Mouse (Mus musculus) intestine, embryonic 14.5 days (tissue): ENCODE results near the gene Narfl. TPM values are rescaled to one million over a fixed set of nuclear protein-coding genes. Genes with fewer than 3 reads are reported as not detected.
A peak's percentile ranks its signal among the peaks of the same experiment; 100 is the strongest.

ENCODE experiments used
- ATAC-seq: fragments of 200-750 bp; cut with Nextera tagmentation; replicated peaks from 2 replicates; pipeline ENCODE4 v1.8.0; 2017; ENCODE audit warnings: low read depth, moderate number of reproducible peaks, moderate TSS enrichment, moderate library complexity; ENCODE audit not compliant: low FRiP score, low TSS enrichment
- DNase-seq: peaks from one replicate; pipeline ENCODE4 v3.0.0-alpha.2; 2018; ENCODE audit warnings: low spot score
- H3K27ac ChIP-seq: fragments of 300-500 bp; sonication (generic); 2 replicates; pipeline ENCODE4 v1.5.1; 2014; ENCODE audit warnings: low read depth, mild to moderate bottlenecking, control low read depth
- H3K27me3 ChIP-seq: fragments of 300-500 bp; sonication (generic); replicated peaks from 2 replicates; pipeline ENCODE4 v1.6.1; 2014; ENCODE audit warnings: low read length, control low read depth; ENCODE audit not compliant: control insufficient read depth, insufficient read depth
- H3K36me3 ChIP-seq: fragments of 300-500 bp; sonication (generic); 2 replicates; pipeline ENCODE4 v1.6.1; 2014; ENCODE audit warnings: low read length, control low read depth; ENCODE audit not compliant: control insufficient read depth, insufficient read depth
- H3K4me1 ChIP-seq: fragments of 300-500 bp; sonication (generic); replicated peaks from 2 replicates; pipeline ENCODE4 v1.6.1; 2014; ENCODE audit warnings: low read length, control low read depth, mixed read lengths; ENCODE audit not compliant: control insufficient read depth, insufficient read depth
- H3K4me2 ChIP-seq: fragments of 300-500 bp; sonication (generic); 2 replicates; pipeline ENCODE4 v1.6.1; 2014; ENCODE audit warnings: low read length
- H3K4me3 ChIP-seq: fragments of 300-500 bp; sonication (generic); 2 replicates; pipeline ENCODE4 v1.5.1; 2014; ENCODE audit warnings: low read depth, low read length, control low read depth, mixed read lengths
- H3K9ac ChIP-seq: fragments of 300-500 bp; sonication (generic); 2 replicates; pipeline ENCODE4 v1.6.1; 2014; ENCODE audit warnings: mild to moderate bottlenecking, low read length
- H3K9me3 ChIP-seq: fragments of 300-500 bp; sonication (generic); 2 replicates; pipeline ENCODE4 v1.6.1; 2016; ENCODE audit warnings: low read length, control low read depth; ENCODE audit not compliant: control insufficient read depth
- WGBS: fragments of 180-500 bp; shearing (Covaris S2); extraction: QIAGEN DNeasy Blood & Tissue Kit; methylation state at CpG from one replicate; pipeline ENCODE4 v1.1.7; 2014; 5-methylcytosine and 5-hydroxymethylcytosine counted together
- polyA plus RNA-seq: library from polyadenylated mRNA; unstranded; fragments of >200 nt; fragmentation: Nextera tagmentation; extraction: Ambion mirVana; gene quantifications from 2 replicates; pipeline ENCODE4 v1.2.1, GENCODE M21; 2014

The Narfl gene
- polyA plus RNA-seq, 1 experiment from 2014 or later = 25.2 TPM

DNA sequence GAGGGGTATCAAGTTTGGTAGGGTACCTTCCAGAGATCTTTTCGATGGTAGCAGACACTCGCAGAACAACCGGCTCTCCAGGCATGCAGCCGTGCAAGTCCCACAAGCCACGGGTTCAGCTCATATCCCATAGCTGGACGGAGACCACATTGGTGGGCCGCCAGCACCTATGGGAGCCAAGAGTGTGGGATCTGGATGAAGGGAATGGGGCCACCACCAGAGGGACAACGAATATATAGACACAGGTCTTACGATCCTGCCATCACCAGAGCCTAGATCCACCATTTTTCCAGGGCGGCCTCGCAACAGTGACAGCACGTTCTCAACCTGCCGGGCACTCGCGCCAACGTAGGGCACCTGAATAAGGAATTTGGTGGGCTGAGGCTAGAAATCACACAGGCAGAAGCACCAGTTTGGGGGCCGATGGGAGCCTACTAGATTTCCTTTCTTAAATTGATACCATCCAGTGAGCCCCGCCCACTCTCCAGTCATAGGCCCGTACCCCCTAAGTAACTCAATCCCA, 17.8 kb downstream of the Narfl start:
- H3K9ac ChIP-seq = peak overlapping the region; percentile 74
- H3K9me3 ChIP-seq = no peaks in the 10 kb centered on the region
- H3K4me2 ChIP-seq = peak overlapping the region; percentile 91
- no peak for DNase-seq
- H3K4me1 ChIP-seq = peaks cover 30% of the 10 kb centered on the region
- H3K4me3 ChIP-seq = peak overlapping the region; percentile 88
- peak; percentile 3; the same call in 1 of the 2 replicates for ATAC-seq
- peak overlapping the region; percentile 98; the same call in 1 of the 2 replicates for H3K27ac ChIP-seq
- H3K27me3 ChIP-seq = no peaks in the 10 kb centered on the region
- peaks cover 27% of the 10 kb centered on the region for H3K36me3 ChIP-seq
- 27% methylated on average over 19 of the region's 19 CpGs for WGBS

- no peaks in the 10 kb centered on the region for H3K27me3 ChIP-seq
- peaks cover 27% of the 10 kb centered on the region for H3K36me3 ChIP-seq
- no peaks in the 10 kb centered on the region for H3K9me3 ChIP-seq
- DNase-seq (peak; percentile 97), ATAC-seq (peak; percentile 71)
- peak overlapping the region; percentile 88 for H3K4me3 ChIP-seq
- peak overlapping the region; percentile 98 for H3K27ac ChIP-seq
- peaks cover 30% of the 10 kb centered on the region for H3K4me1 ChIP-seq
- H3K9ac ChIP-seq = peak overlapping the region; percentile 74
- peak overlapping the region; percentile 91 for H3K4me2 ChIP-seq
- under 1% methylated on average over 45 of the region's 45 CpGs for WGBS
These were observed 18.4 kb downstream of the Narfl start for GRCm38 (mm10) chr17:25791843-25792527.

- peaks cover 35% of the 10 kb centered on the region for H3K4me1 ChIP-seq
- peak within 1 kb of the TSS; percentile 88 for H3K4me3 ChIP-seq
- H3K9me3 ChIP-seq = no peaks in the 10 kb centered on the region
- no peak for DNase-seq
- peaks cover 21% of the 10 kb centered on the region for H3K36me3 ChIP-seq
- H3K4me2 ChIP-seq = peak within 1 kb of the TSS; percentile 91
- no peaks in the 10 kb centered on the region for H3K27me3 ChIP-seq
- peak within 1 kb of the TSS; percentile 74 for H3K9ac ChIP-seq
- H3K27ac ChIP-seq = peak within 1 kb of the TSS; percentile 98
- WGBS = under 1% methylated on average over 14 of the region's 14 CpGs
- peak; percentile 66 for ATAC-seq
These were observed 19.0 kb downstream of the Narfl start, which contains the start of gene Fam173a for GRCm38 (mm10) chr17:25792615-25793014. Fam173a (minus strand) TSS chr17:25792901.

DNA sequence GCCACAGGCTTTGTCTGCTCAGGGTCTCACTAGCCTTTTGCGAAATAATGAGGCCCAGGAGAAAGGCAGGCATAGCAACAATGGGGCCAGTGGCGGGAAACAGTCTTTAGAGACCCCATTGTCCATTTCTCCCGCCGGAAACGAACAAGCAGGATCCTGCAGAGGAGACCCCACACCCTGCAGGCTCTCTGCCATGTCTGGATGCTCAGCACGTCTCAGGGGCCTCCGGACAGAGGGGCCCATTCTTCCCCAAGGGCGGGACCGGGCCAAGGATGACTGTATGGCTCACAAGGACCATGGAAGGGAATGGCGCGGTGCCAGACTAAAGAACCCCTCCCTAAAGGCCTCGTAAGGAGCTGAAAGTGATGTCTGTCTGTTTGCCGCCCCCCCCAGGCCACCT, 20.6 kb downstream of the Narfl start:
- H3K36me3 ChIP-seq = peaks cover 9% of the 10 kb centered on the region
- no peak overlapping the region for H3K4me3 ChIP-seq
- DNase-seq (no peak), ATAC-seq (no peak)
- no peaks in the 10 kb centered on the region for H3K9me3 ChIP-seq
- 76% methylated on average over 13 of the region's 13 CpGs for WGBS
- no peak overlapping the region for H3K9ac ChIP-seq
- H3K4me1 ChIP-seq = peaks cover 35% of the 10 kb centered on the region
- no peaks in the 10 kb centered on the region for H3K27me3 ChIP-seq
- no peak overlapping the region for H3K4me2 ChIP-seq
- H3K27ac ChIP-seq = peak overlapping the region; percentile 98; the same call in 1 of the 2 replicates

GRCm38 (mm10) chr17:25794998-25795397, 21.4 kb downstream of the Narfl start:
- peak overlapping the region; percentile 96 for H3K4me2 ChIP-seq
- peaks cover 35% of the 10 kb centered on the region for H3K4me1 ChIP-seq
- no peak overlapping the region; the same call in 1 of the 2 replicates for H3K9ac ChIP-seq
- no peak for ATAC-seq
- H3K27ac ChIP-seq = peak overlapping the region; percentile 8; the same call in 1 of the 2 replicates
- H3K36me3 ChIP-seq = peaks cover under 1% of the 10 kb centered on the region; the same call in 1 of the 2 replicates
- H3K27me3 ChIP-seq = no peaks in the 10 kb centered on the region
- H3K9me3 ChIP-seq = no peaks in the 10 kb centered on the region
- no peak for DNase-seq
- WGBS = 85% methylated on average over 17 of the region's 17 CpGs
- 0 out of 2 replicates have a peak overlapping the region, but pooled peaks have one; percentile 86 for H3K4me3 ChIP-seq

GRCm38 (mm10) chr17:25795609-25796092, 22.1 kb downstream of the Narfl start, which contains the start of gene AC134908.4:
AC134908.4 (minus strand) TSS chr17:25795659.
- Histone ChIP-seq H3K4me3 (peak within 1 kb of the TSS; percentile 86), H3K36me3 (no peaks in the 10 kb centered on the region), H3K27me3 (no peaks in the 10 kb centered on the region), H3K9me3 (no peaks in the 10 kb centered on the region), H3K9ac (peak within 1 kb of the TSS; percentile 66), H3K4me1 (peaks cover 35% of the 10 kb centered on the region), H3K27ac (peak within 1 kb of the TSS; percentile 47; the same call in 1 of the 2 replicates), H3K4me2 (peak within 1 kb of the TSS; percentile 96)
- WGBS = 27% methylated on average over 6 of the region's 6 CpGs
- ATAC-seq (no peak), DNase-seq (no peak)

DNA sequence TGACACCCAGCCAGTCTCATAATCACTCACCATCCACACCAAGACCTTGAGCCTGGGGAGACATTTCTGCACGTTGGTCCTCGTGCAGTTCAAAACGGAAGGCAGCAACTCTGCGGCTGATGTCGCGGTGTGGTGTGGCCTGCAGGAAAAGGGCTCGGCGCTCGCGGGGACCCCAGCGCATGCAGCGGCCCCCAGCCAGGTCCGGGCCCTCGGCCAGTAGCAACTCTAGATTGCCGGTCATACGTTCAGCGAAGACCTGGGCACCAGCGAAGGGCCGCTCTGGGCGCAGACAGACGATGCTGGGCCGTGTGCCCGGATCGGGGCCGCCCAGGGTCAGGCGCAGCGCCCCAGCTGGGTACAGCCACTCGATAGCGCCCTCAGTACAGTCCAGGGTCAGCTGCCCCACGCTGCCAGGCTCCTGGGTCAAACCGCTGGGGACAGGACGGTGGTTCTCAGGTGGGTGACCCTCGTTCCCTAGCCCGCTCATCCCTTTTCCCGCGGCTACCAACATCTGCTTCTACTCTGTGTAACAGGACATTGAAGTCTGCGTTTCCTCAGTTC, 22.7 kb downstream of the Narfl start:
- Histone ChIP-seq H3K36me3 (no peaks in the 10 kb centered on the region), H3K9ac (peak overlapping the region; percentile 66), H3K27me3 (no peaks in the 10 kb centered on the region; the same call in 1 of the 2 replicates), H3K9me3 (no peaks in the 10 kb centered on the region), H3K4me3 (peak overlapping the region; percentile 86), H3K4me2 (peak overlapping the region; percentile 96), H3K4me1 (peaks cover 29% of the 10 kb centered on the region), H3K27ac (peak overlapping the region; percentile 47; the same call in 1 of the 2 replicates)
- WGBS = 2% methylated on average over 37 of the region's 37 CpGs
- DNase-seq (no peak), ATAC-seq (0 out of 2 replicates have a peak, but pooled peaks have one; percentile 2)

DNA sequence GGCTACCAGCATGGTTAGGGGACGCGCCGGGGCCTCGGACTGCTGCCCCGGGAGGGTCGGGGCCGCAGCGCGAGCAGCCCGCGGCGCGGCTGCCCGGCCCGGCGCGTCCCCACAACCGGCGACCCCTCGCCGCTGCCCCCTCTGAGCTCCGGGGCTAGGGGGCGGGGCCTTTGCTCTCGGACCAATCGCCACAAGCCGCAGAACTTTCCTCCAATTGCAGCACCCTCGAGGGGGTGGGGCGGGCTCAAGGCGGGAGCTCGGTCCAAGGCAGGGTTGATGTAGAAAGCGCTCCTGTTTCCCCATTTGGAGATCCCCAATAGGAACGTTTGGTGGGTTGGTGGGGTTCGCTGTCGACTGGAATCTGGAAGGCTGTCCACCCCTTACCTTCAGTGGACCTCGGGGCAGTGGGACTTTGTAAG, 23.4 kb downstream of the Narfl start, which contains the start of gene Metrn:
TSS of gene Metrn (minus strand) at position 186 of the 419 bp plus-strand sequence.
- no peaks in the 10 kb centered on the region for H3K36me3 ChIP-seq
- WGBS = under 1% methylated on average over 31 of the region's 35 CpGs
- H3K9me3 ChIP-seq = no peaks in the 10 kb centered on the region
- H3K9ac ChIP-seq = peak within 1 kb of the TSS; percentile 66
- H3K4me1 ChIP-seq = peaks cover 24% of the 10 kb centered on the region
- peaks cover 4% of the 10 kb centered on the region; the same call in 1 of the 2 replicates for H3K27me3 ChIP-seq
- ATAC-seq (peak; percentile 74), DNase-seq (peak; percentile 92)
- peak within 1 kb of the TSS; percentile 86 for H3K4me3 ChIP-seq
- H3K4me2 ChIP-seq = peak within 1 kb of the TSS; percentile 96
- H3K27ac ChIP-seq = peak within 1 kb of the TSS; percentile 47
